17 mouse cellular contexts compared by ENCODE assay signal in genomic region chr16:93333654-93334053, GRCm38 (mm10).
DNase-seq lines count a peak whose midpoint lies in the region; ATAC-seq lines count a peak whose summit lies in the region.
"Had no signal": no experiment of that assay in that cellular context is flagged by ENCODE, and none has a peak within 500 bp of the region (broad histone marks: within the 10 kb centered on the region; RNA-seq: fewer than 3 reads in every experiment).

No protein-coding gene starts in this region.

- no peaks in the 10 kb centered on the region for H3K36me3 ChIP-seq in hindbrain, embryonic 16.5 days (ENCODE audit: control insufficient read depth, insufficient read depth, low read length)
- H3K36me3 ChIP-seq in hindbrain, embryonic 12.5 days, result no peaks in the 10 kb centered on the region
- H3K36me3 ChIP-seq in forebrain, embryonic 15.5 days, result no peaks in the 10 kb centered on the region
- H3K36me3 ChIP-seq in heart, embryonic 10.5 days, result no peaks in the 10 kb centered on the region
- H3K36me3 ChIP-seq: heart, embryonic 12.5 days; hindbrain, embryonic 10.5 days had no signal

- H3K4me1 ChIP-seq in hindbrain, embryonic 16.5 days (ENCODE audit: control insufficient read depth, insufficient read depth, low read depth, low read length), result peaks cover 11% of the 10 kb centered on the region
- peaks cover 15% of the 10 kb centered on the region for H3K4me1 ChIP-seq in hindbrain, embryonic 12.5 days
- H3K4me1 ChIP-seq in forebrain, embryonic 15.5 days, result peaks cover 10% of the 10 kb centered on the region
- H3K4me1 ChIP-seq in heart, embryonic 10.5 days, result peaks cover 27% of the 10 kb centered on the region

- no peaks in the 10 kb centered on the region; the same call in 1 of the 2 replicates for H3K9me3 ChIP-seq in hindbrain, embryonic 16.5 days (ENCODE audit: control insufficient read depth, low read length)
- H3K9me3 ChIP-seq in hindbrain, embryonic 12.5 days (replicated peaks), result no peaks in the 10 kb centered on the region
- no peaks in the 10 kb centered on the region for H3K9me3 ChIP-seq in forebrain, embryonic 15.5 days
- H3K9me3 ChIP-seq in heart, embryonic 10.5 days, result no peaks in the 10 kb centered on the region
- H3K9me3 ChIP-seq: hindbrain, embryonic 10.5 days had no signal

- no peak overlapping the region for H3K27ac ChIP-seq in hindbrain, embryonic 16.5 days (ENCODE audit: low read depth, low read length)
- H3K27ac ChIP-seq in hindbrain, embryonic 12.5 days, result no peak overlapping the region
- no peak overlapping the region for H3K27ac ChIP-seq in forebrain, embryonic 15.5 days (replicated peaks)
- H3K27ac ChIP-seq in heart, embryonic 10.5 days, result no peak overlapping the region
- H3K27ac ChIP-seq: gastrocnemius, adult 2 months; hindbrain, embryonic 10.5 days; liver, embryonic 14.5 days had no signal

- ATAC-seq in hindbrain, embryonic 16.5 days, result peak; percentile 70; the same call in 1 of the 2 replicates
- ATAC-seq in hindbrain, embryonic 12.5 days (ENCODE audit: low FRiP score), result no peak
- ATAC-seq in forebrain, embryonic 15.5 days (replicated peaks), result peak; percentile 55; the same call in 1 of the 2 replicates
- ATAC-seq: midbrain, embryonic 16.5 days had no signal

- H3K4me2 ChIP-seq in hindbrain, embryonic 16.5 days (ENCODE audit: low read length), result no peak overlapping the region
- H3K4me2 ChIP-seq in hindbrain, embryonic 12.5 days (replicated peaks), result no peak overlapping the region
- no peak overlapping the region for H3K4me2 ChIP-seq in forebrain, embryonic 15.5 days (replicated peaks)
- H3K4me2 ChIP-seq: heart, embryonic 12.5 days had no signal

- H3K9ac ChIP-seq in hindbrain, embryonic 16.5 days (ENCODE audit: low read depth, low read length), result no peak overlapping the region
- no peak overlapping the region for H3K9ac ChIP-seq in hindbrain, embryonic 12.5 days
- no peak overlapping the region for H3K9ac ChIP-seq in forebrain, embryonic 15.5 days (replicated peaks)
- H3K9ac ChIP-seq: heart, embryonic 12.5 days; liver, embryonic 14.5 days had no signal

- H3K27me3 ChIP-seq in hindbrain, embryonic 16.5 days (replicated peaks; ENCODE audit: control insufficient read depth, insufficient read depth, low read length), result peaks cover 2% of the 10 kb centered on the region; the same call in 1 of the 2 replicates
- H3K27me3 ChIP-seq in hindbrain, embryonic 12.5 days, result peaks cover 4% of the 10 kb centered on the region; the same call in 1 of the 2 replicates
- no peaks in the 10 kb centered on the region for H3K27me3 ChIP-seq in forebrain, embryonic 15.5 days
- H3K27me3 ChIP-seq in heart, embryonic 10.5 days (ENCODE audit: insufficient read depth, poor library complexity, severe bottlenecking), result peaks cover 20% of the 10 kb centered on the region; the same call in 1 of the 2 replicates

- no peak overlapping the region for H3K4me3 ChIP-seq in hindbrain, embryonic 16.5 days (ENCODE audit: low read length)
- no peak overlapping the region for H3K4me3 ChIP-seq in hindbrain, embryonic 12.5 days
- no peak overlapping the region for H3K4me3 ChIP-seq in forebrain, embryonic 15.5 days
- no peak overlapping the region for H3K4me3 ChIP-seq in heart, embryonic 10.5 days
- H3K4me3 ChIP-seq: erythroblast, embryonic 14.5 days; gastrocnemius, adult 2 months; heart, embryonic 12.5 days; hindbrain, embryonic 10.5 days had no signal

- DNase-seq in retina, postnatal 1 day, result peak; percentile 90
- no peak for DNase-seq in retina, embryonic 14.5 days (ENCODE audit: low spot score)
- no peak for DNase-seq in heart, embryonic 10.5 days (ENCODE audit: low spot score)
- DNase-seq in kidney, adult 8-10 months, result no peak
- no peak for DNase-seq in heart, adult 18-20 months
- DNase-seq: adrenal gland, postnatal 10 days; cerebellum, adult 11 months; gastrocnemius, adult 2 months; thymus, postnatal 36 days had no signal

- 64% methylated on average over 6 of the region's 6 CpGs for WGBS in hindbrain, embryonic 16.5 days
- WGBS in hindbrain, embryonic 12.5 days, result 71% methylated on average over 6 of the region's 6 CpGs
- 48% methylated on average over 6 of the region's 6 CpGs for WGBS in forebrain, embryonic 15.5 days
- 71% methylated on average over 6 of the region's 6 CpGs for WGBS in heart, embryonic 10.5 days
